Mouse (Mus musculus): ENCODE data around the gene P2ry6. TPM values are rescaled to one million over a fixed set of nuclear protein-coding genes. Genes with fewer than 3 reads are reported as not detected.
A peak's percentile ranks its signal among the peaks of the same experiment; 100 is the strongest.

P2ry6 gene
- polyA plus RNA-seq, 1 experiment: 59.1 TPM

GRCm38 (mm10) chr7:100904612-100905011 is 69.8 kb downstream of the P2ry6 start:
- Histone ChIP-seq H3K4me3 (replicated peaks; ENCODE audit: extremely low read depth, low read depth, low read length) (no peak overlapping the region), H3K4me1 (ENCODE audit: control insufficient read depth, insufficient read depth, low read length) (no peaks in the 10 kb centered on the region; the same call in 1 of the 2 replicates)
- WGBS: 65% methylated on average over 5 of the region's 5 CpGs
- DNase-seq: no peak
- no peak for TF ChIP-seq CTCF (IDR thresholded peaks at IDR 0.05; ENCODE audit: insufficient read depth, low read length)

DNA sequence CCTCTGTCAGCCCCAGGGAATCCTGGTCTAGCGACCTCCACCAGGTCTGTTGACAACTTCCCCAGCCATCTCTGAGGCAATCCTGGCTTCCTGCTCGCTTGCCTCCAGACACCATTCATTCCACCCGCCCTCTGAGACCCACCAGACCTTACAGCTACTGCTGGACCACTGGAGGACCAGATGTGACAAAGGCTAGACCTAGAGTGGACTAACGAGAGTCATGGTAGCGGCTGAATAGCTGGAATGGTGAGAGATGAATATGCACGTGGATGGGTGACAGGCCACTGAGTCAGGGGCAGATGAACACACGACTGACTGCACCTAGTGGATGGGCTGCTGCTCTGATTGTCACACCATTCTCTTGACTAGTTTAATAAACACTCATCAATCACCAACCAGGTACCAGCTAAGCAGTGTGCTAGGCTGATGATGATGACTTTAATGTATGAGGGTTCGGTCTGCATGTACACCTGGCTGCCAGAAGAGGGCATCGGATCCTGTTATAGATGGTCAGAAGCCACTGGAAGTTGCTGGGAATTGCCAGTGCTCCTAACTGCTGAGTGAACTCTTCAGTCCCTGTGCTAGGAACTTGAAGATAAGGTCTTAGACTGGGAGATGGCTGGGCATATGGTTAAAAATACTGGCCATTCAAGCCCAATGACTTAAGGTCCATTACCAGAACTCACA is 71.9 kb downstream of the P2ry6 start:
- Histone ChIP-seq H3K4me3 (replicated peaks; ENCODE audit: extremely low read depth, low read depth, low read length) (no peak overlapping the region), H3K4me1 (ENCODE audit: control insufficient read depth, insufficient read depth, low read length) (no peaks in the 10 kb centered on the region)
- WGBS: 70% methylated on average over 9 of the region's 9 CpGs
- TF ChIP-seq CTCF (IDR thresholded peaks at IDR 0.05; ENCODE audit: insufficient read depth, low read length) (peak; percentile 49), POLR2A (IDR thresholded peaks at IDR 0.05; ENCODE audit: borderline replicate concordance, extremely low read depth, low read depth, low read length) (no peak)
- no peak for DNase-seq

DNA sequence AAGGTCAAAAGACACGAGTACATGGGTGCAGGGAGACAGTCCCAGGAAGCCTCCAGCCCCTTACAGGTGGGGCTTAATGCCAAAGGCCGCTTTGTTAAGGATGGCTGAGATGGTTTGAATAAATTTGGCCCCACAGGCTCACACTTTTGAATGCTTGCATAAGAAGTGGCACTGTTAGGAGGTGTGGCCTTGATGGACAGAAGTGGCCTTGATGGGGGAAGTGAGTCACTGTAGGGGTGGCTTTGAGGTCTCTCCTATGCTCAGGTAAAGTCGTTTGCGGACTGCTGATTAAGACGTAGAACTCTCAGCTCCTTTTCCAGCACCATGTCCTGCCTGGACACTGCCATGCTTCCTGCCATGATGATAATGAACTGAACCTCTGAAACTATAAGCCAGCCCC is 76.6 kb downstream of the P2ry6 start:
- no peak overlapping the region for H3K4me3 ChIP-seq (replicated peaks; ENCODE audit: extremely low read depth, low read depth, low read length)
- H3K4me1 ChIP-seq (ENCODE audit: control insufficient read depth, insufficient read depth, low read length): peaks cover 2% of the 10 kb centered on the region
- WGBS: 73% methylated on average over 5 of the region's 5 CpGs
- no peak for TF ChIP-seq POLR2A (IDR thresholded peaks at IDR 0.05; ENCODE audit: borderline replicate concordance, extremely low read depth, low read depth, low read length)
- TF ChIP-seq CTCF (IDR thresholded peaks at IDR 0.05; ENCODE audit: insufficient read depth, low read length): no peak
- DNase-seq: no peak

GRCm38 (mm10) chr7:100894833-100895226 is 79.6 kb downstream of the P2ry6 start:
- DNase-seq: no peak
- Histone ChIP-seq H3K4me1 (ENCODE audit: control insufficient read depth, insufficient read depth, low read length) (peaks cover 2% of the 10 kb centered on the region), H3K4me3 (replicated peaks; ENCODE audit: extremely low read depth, low read depth, low read length) (peak overlapping the region; percentile 54)
- WGBS: 9% methylated on average over 12 of the region's 12 CpGs
- no peak for TF ChIP-seq CTCF (IDR thresholded peaks at IDR 0.05; ENCODE audit: insufficient read depth, low read length)
- TF ChIP-seq POLR2A (IDR thresholded peaks at IDR 0.05; ENCODE audit: borderline replicate concordance, extremely low read depth, low read depth, low read length): no peak

DNA sequence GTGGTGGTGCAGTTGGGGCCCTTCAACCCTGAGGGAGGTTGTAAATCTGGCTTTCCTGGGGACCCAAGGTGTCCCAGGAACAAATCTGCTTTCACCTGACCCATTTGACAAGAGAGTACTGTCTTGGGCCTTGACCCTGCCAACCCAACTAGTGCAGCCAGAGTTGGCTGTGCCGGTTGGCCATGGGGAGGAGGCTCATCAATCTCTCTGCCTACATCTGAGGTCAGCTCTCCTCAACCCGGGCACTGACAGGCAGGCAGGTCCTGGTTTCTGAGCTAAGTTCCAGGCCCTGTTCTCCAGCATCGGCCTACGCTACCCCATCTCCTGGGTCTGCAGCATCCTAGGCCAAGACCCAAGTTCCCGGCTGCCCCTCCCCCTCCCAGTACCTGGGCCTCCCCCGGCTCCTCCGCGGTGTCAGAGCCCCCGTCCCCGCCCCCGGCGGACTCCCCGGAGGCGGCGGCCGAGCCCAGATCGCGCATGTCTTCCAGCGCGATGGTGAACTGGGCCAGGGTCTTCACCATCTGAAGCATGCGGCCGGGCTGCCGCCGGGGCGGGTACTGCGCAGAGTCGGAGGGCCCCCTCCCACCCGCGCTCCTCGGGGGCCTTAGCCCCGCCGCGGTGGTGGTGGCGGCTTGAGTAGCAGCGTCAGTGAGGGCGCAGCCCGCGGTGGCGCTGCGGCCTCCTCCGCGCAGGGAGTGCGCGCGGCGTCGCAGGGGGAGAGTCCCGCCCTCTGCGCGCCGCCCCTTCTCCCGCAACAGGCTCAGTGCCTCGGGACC is 80.2 kb downstream of the P2ry6 start:
- peak overlapping the region; percentile 54 for H3K4me3 ChIP-seq (replicated peaks; ENCODE audit: extremely low read depth, low read depth, low read length)
- DNase-seq: no peak
- H3K4me1 ChIP-seq (ENCODE audit: control insufficient read depth, insufficient read depth, low read length): peaks cover 2% of the 10 kb centered on the region
- TF ChIP-seq CTCF (IDR thresholded peaks at IDR 0.05; ENCODE audit: insufficient read depth, low read length) (no peak), POLR2A (IDR thresholded peaks at IDR 0.05; ENCODE audit: borderline replicate concordance, extremely low read depth, low read depth, low read length) (no peak)
- WGBS: 10% methylated on average over 53 of the region's 53 CpGs

- peaks cover 2% of the 10 kb centered on the region for H3K4me1 ChIP-seq (ENCODE audit: control insufficient read depth, insufficient read depth, low read length)
- DNase-seq: no peak
- TF ChIP-seq POLR2A (IDR thresholded peaks at IDR 0.05; ENCODE audit: borderline replicate concordance, extremely low read depth, low read depth, low read length): no peak
- no peak for TF ChIP-seq CTCF (IDR thresholded peaks at IDR 0.05; ENCODE audit: insufficient read depth, low read length)
- no peak overlapping the region for H3K4me3 ChIP-seq (replicated peaks; ENCODE audit: extremely low read depth, low read depth, low read length)
- WGBS: 60% methylated on average over 20 of the region's 20 CpGs
Observed at GRCm38 (mm10) chr7:100893249-100894056, 81.0 kb downstream of the P2ry6 start.

Other genes with a start within 250 kb of the P2ry6 start
- gene Relt, start 111.2 kb downstream of the P2ry6 start, polyA plus RNA-seq (2012; rRNA removed): 13.1 and 20.0 TPM in 2 replicates
- 56.6 and 59.0 TPM in 2 replicates for gene Arhgef17, start 42.5 kb downstream of the P2ry6 start, polyA plus RNA-seq (2012; rRNA removed)
- gene P2ry2, start 38.2 kb upstream of the P2ry6 start, polyA plus RNA-seq (2012; rRNA removed): 25.0 and 25.2 TPM in 2 replicates
- gene Fchsd2, start 118.2 kb upstream of the P2ry6 start, polyA plus RNA-seq (2012; rRNA removed): 10.9 and 14.7 TPM in 2 replicates